Mouse (Mus musculus) layer of hippocampus, adult 8-10 months (tissue): ENCODE measurements at regions not wholly inside any gene's neighbourhood (a gene's known extent, or its start where the extent isn't known, plus 50 kb on each side); places are given as distances from the start of the nearest gene placed in this dataset.
A peak's percentile ranks its signal among the peaks of the same experiment; 100 is the strongest.
"Not testable (repeated sequence)": the region's sequence is repeated elsewhere in the genome, so short reads cannot be mapped to it uniquely, and the experiment has no call there.

ENCODE experiments used
- DNase-seq, 2 experiments: peaks; one replicate each; pipeline ENCODE4 v3.0.0; 2022; ENCODE audit warnings: low spot score in 2 of 2

GRCm38 (mm10) chr16:55582029-55582428 lies 256.7 kb downstream of the Nfkbiz start:
- no peak for DNase-seq

GRCm38 (mm10) chr16:55580827-55581226 lies 257.9 kb downstream of the Nfkbiz start:
- DNase-seq = no peak

- DNase-seq = no peak
Observed at GRCm38 (mm10) chr16:55578686-55579085, 260.0 kb downstream of the Nfkbiz start.

GRCm38 (mm10) chr16:55575609-55576283 lies 263.0 kb downstream of the Nfkbiz start:
- DNase-seq = not testable (repeated sequence)

GRCm38 (mm10) chr16:55571106-55571505 lies 267.6 kb downstream of the Nfkbiz start:
- no peak for DNase-seq

GRCm38 (mm10) chr16:55570097-55570496 lies 268.6 kb downstream of the Nfkbiz start:
- DNase-seq = no peak

GRCm38 (mm10) chr16:55555821-55556535 lies 258.2 kb upstream of the Zpld1 start:
- no peak for DNase-seq

GRCm38 (mm10) chr16:55555224-55555623 lies 257.4 kb upstream of the Zpld1 start:
- DNase-seq = no peak

- no peak for DNase-seq
Observed at GRCm38 (mm10) chr16:55553896-55554295, 256.1 kb upstream of the Zpld1 start.

GRCm38 (mm10) chr16:55551348-55551747 lies 253.6 kb upstream of the Zpld1 start:
- DNase-seq = no peak

GRCm38 (mm10) chr16:55550649-55551312 lies 253.0 kb upstream of the Zpld1 start:
- peak; percentile 21 to 31 for DNase-seq

- no peak for DNase-seq
Observed at GRCm38 (mm10) chr16:55547095-55547494, 249.3 kb upstream of the Zpld1 start.

- DNase-seq = no peak
Observed at GRCm38 (mm10) chr16:55540336-55541015, 242.7 kb upstream of the Zpld1 start.

GRCm38 (mm10) chr16:55539179-55539578 lies 241.4 kb upstream of the Zpld1 start:
- DNase-seq = no peak

GRCm38 (mm10) chr16:55537548-55537947 lies 239.8 kb upstream of the Zpld1 start:
- DNase-seq = no peak

GRCm38 (mm10) chr16:55532686-55533085 lies 234.9 kb upstream of the Zpld1 start:
- DNase-seq = no peak

GRCm38 (mm10) chr16:55530844-55531243 lies 233.1 kb upstream of the Zpld1 start:
- DNase-seq = no peak

GRCm38 (mm10) chr16:55527680-55528079 lies 229.9 kb upstream of the Zpld1 start:
- no peak for DNase-seq

- DNase-seq = no peak
Observed at GRCm38 (mm10) chr16:55526230-55526842, 228.6 kb upstream of the Zpld1 start.

GRCm38 (mm10) chr16:55523264-55523663 lies 225.5 kb upstream of the Zpld1 start:
- DNase-seq = no peak

GRCm38 (mm10) chr16:55522283-55522682 lies 224.5 kb upstream of the Zpld1 start:
- DNase-seq = no peak
